Mouse (Mus musculus): ENCODE data around the gene Pced1a. TPM values are rescaled to one million over a fixed set of nuclear protein-coding genes. Genes with fewer than 3 reads are reported as not detected.

Pced1a gene
- total and polyA plus RNA-seq, 2 experiments = 6.3 to 29.0 TPM

- no peak overlapping the region for H3K9ac ChIP-seq (ENCODE audit: low read depth, low read length)
- 25% methylated on average over 6 of the region's 6 CpGs for WGBS
- no peaks in the 10 kb centered on the region for H3K4me1 ChIP-seq (ENCODE audit: control insufficient read depth, insufficient read depth, low read length)
- no peak overlapping the region for H3K4me3 ChIP-seq (ENCODE audit: insufficient read depth, low read depth, low read length)
- H3K27me3 ChIP-seq (ENCODE audit: control insufficient read depth, insufficient read depth, low read length) = no peaks in the 10 kb centered on the region
- H3K79me2 ChIP-seq (ENCODE audit: control insufficient read depth, insufficient read depth, low read length) = no peaks in the 10 kb centered on the region
- no peak overlapping the region for H3K27ac ChIP-seq (replicated peaks; ENCODE audit: insufficient read depth, low read depth, low read length)
- no peaks in the 10 kb centered on the region for H3K36me3 ChIP-seq (ENCODE audit: control insufficient read depth, insufficient read depth, low read length)
- DNase-seq (ENCODE audit: extremely low read depth, low read depth, low spot score) = no peak
- TF ChIP-seq CTCF (IDR thresholded peaks at IDR 0.05; ENCODE audit: low read depth, low read length) = no peak
- no peak for TF ChIP-seq POLR2A (IDR thresholded peaks at IDR 0.05; ENCODE audit: extremely low read depth, insufficient read depth, low read length)
Measured at GRCm38 (mm10) chr2:130408194-130408593, 16.3 kb downstream of the Pced1a start.

- H3K79me2 ChIP-seq (ENCODE audit: control insufficient read depth, insufficient read depth, low read length) = no peaks in the 10 kb centered on the region
- no peaks in the 10 kb centered on the region for H3K27me3 ChIP-seq (ENCODE audit: control insufficient read depth, insufficient read depth, low read length)
- 100% methylated on average over 2 of the region's 2 CpGs for WGBS
- no peak within 1 kb of the TSS for H3K9ac ChIP-seq (ENCODE audit: low read depth, low read length)
- DNase-seq (ENCODE audit: extremely low read depth, low read depth, low spot score) = no peak
- H3K36me3 ChIP-seq (ENCODE audit: control insufficient read depth, insufficient read depth, low read length) = no peaks in the 10 kb centered on the region
- no peak within 1 kb of the TSS for H3K27ac ChIP-seq (replicated peaks; ENCODE audit: insufficient read depth, low read depth, low read length)
- no peaks in the 10 kb centered on the region for H3K4me1 ChIP-seq (ENCODE audit: control insufficient read depth, insufficient read depth, low read length)
- H3K4me3 ChIP-seq (ENCODE audit: insufficient read depth, low read depth, low read length) = no peak within 1 kb of the TSS
- no peak for TF ChIP-seq CTCF (IDR thresholded peaks at IDR 0.05; ENCODE audit: low read depth, low read length)
- TF ChIP-seq POLR2A (IDR thresholded peaks at IDR 0.05; ENCODE audit: extremely low read depth, insufficient read depth, low read length) = no peak
Measured at GRCm38 (mm10) chr2:130406178-130406577, 18.3 kb downstream of the Pced1a start, which contains the start of gene Tmem239. Tmem239 (plus strand) TSS chr2:130406478.

- Histone ChIP-seq H3K27me3 (ENCODE audit: control insufficient read depth, insufficient read depth, low read length) (no peaks in the 10 kb centered on the region), H3K36me3 (ENCODE audit: control insufficient read depth, insufficient read depth, low read length) (no peaks in the 10 kb centered on the region), H3K9ac (ENCODE audit: low read depth, low read length) (no peak within 1 kb of the TSS), H3K27ac (replicated peaks; ENCODE audit: insufficient read depth, low read depth, low read length) (no peak within 1 kb of the TSS), H3K4me1 (ENCODE audit: control insufficient read depth, insufficient read depth, low read length) (no peaks in the 10 kb centered on the region), H3K79me2 (ENCODE audit: control insufficient read depth, insufficient read depth, low read length) (no peaks in the 10 kb centered on the region), H3K4me3 (ENCODE audit: insufficient read depth, low read depth, low read length) (no peak within 1 kb of the TSS)
- DNase-seq (ENCODE audit: extremely low read depth, low read depth, low spot score) = no peak
- 83% methylated on average over 1 of the region's 1 CpGs for WGBS
- TF ChIP-seq POLR2A (IDR thresholded peaks at IDR 0.05; ENCODE audit: extremely low read depth, insufficient read depth, low read length) = no peak
- no peak for TF ChIP-seq CTCF (IDR thresholded peaks at IDR 0.05; ENCODE audit: low read depth, low read length)
Measured at GRCm38 (mm10) chr2:130404939-130405338, 19.6 kb downstream of the Pced1a start, which contains the start of the genes Gm28372 and 1700020A23Rik. Gm28372 (plus strand) TSS chr2:130405239. 1700020A23Rik (plus strand) TSS chr2:130405259.

- WGBS = 14% methylated on average over 4 of the region's 4 CpGs
- no peaks in the 10 kb centered on the region for H3K4me1 ChIP-seq (ENCODE audit: control insufficient read depth, insufficient read depth, low read length)
- no peaks in the 10 kb centered on the region for H3K36me3 ChIP-seq (ENCODE audit: control insufficient read depth, insufficient read depth, low read length)
- no peak overlapping the region for H3K4me3 ChIP-seq (ENCODE audit: insufficient read depth, low read depth, low read length)
- DNase-seq (ENCODE audit: extremely low read depth, low read depth, low spot score) = peak; percentile 43
- H3K9ac ChIP-seq (ENCODE audit: low read depth, low read length) = no peak overlapping the region
- H3K79me2 ChIP-seq (ENCODE audit: control insufficient read depth, insufficient read depth, low read length) = no peaks in the 10 kb centered on the region
- H3K27ac ChIP-seq (replicated peaks; ENCODE audit: insufficient read depth, low read depth, low read length) = no peak overlapping the region
- TF ChIP-seq CTCF (IDR thresholded peaks at IDR 0.05; ENCODE audit: low read depth, low read length) (no peak), POLR2A (IDR thresholded peaks at IDR 0.05; ENCODE audit: extremely low read depth, insufficient read depth, low read length) (no peak)
- H3K27me3 ChIP-seq (ENCODE audit: control insufficient read depth, insufficient read depth, low read length) = peaks cover 7% of the 10 kb centered on the region
Measured at GRCm38 (mm10) chr2:130401891-130402290, 22.6 kb downstream of the Pced1a start.

GRCm38 (mm10) chr2:130400046-130400445 lies 24.5 kb downstream of the Pced1a start:
- H3K27me3 ChIP-seq (ENCODE audit: control insufficient read depth, insufficient read depth, low read length) = peaks cover 7% of the 10 kb centered on the region
- H3K9ac ChIP-seq (ENCODE audit: low read depth, low read length) = no peak overlapping the region
- H3K27ac ChIP-seq (replicated peaks; ENCODE audit: insufficient read depth, low read depth, low read length) = no peak overlapping the region
- TF ChIP-seq CTCF (IDR thresholded peaks at IDR 0.05; ENCODE audit: low read depth, low read length) (no peak), POLR2A (IDR thresholded peaks at IDR 0.05; ENCODE audit: extremely low read depth, insufficient read depth, low read length) (no peak)
- no peaks in the 10 kb centered on the region for H3K4me1 ChIP-seq (ENCODE audit: control insufficient read depth, insufficient read depth, low read length)
- DNase-seq (ENCODE audit: extremely low read depth, low read depth, low spot score) = no peak
- H3K79me2 ChIP-seq (ENCODE audit: control insufficient read depth, insufficient read depth, low read length) = no peaks in the 10 kb centered on the region
- H3K4me3 ChIP-seq (ENCODE audit: insufficient read depth, low read depth, low read length) = no peak overlapping the region
- 93% methylated on average over 1 of the region's 1 CpGs for WGBS
- H3K36me3 ChIP-seq (ENCODE audit: control insufficient read depth, insufficient read depth, low read length) = no peaks in the 10 kb centered on the region

GRCm38 (mm10) chr2:130398091-130398490 lies 26.4 kb downstream of the Pced1a start:
- Histone ChIP-seq H3K27me3 (ENCODE audit: control insufficient read depth, insufficient read depth, low read length) (peaks cover 7% of the 10 kb centered on the region), H3K36me3 (ENCODE audit: control insufficient read depth, insufficient read depth, low read length) (no peaks in the 10 kb centered on the region), H3K79me2 (ENCODE audit: control insufficient read depth, insufficient read depth, low read length) (no peaks in the 10 kb centered on the region), H3K4me3 (ENCODE audit: insufficient read depth, low read depth, low read length) (no peak overlapping the region), H3K9ac (ENCODE audit: low read depth, low read length) (no peak overlapping the region), H3K4me1 (ENCODE audit: control insufficient read depth, insufficient read depth, low read length) (no peaks in the 10 kb centered on the region), H3K27ac (replicated peaks; ENCODE audit: insufficient read depth, low read depth, low read length) (no peak overlapping the region)
- TF ChIP-seq CTCF (IDR thresholded peaks at IDR 0.05; ENCODE audit: low read depth, low read length) = no peak
- no peak for TF ChIP-seq POLR2A (IDR thresholded peaks at IDR 0.05; ENCODE audit: extremely low read depth, insufficient read depth, low read length)
- WGBS = 15% methylated on average over 14 of the region's 14 CpGs
- no peak for DNase-seq (ENCODE audit: extremely low read depth, low read depth, low spot score)

All from liver, adult 2 months (tissue).